Mouse (Mus musculus): ENCODE measurements around the gene Ephb2. TPM values are rescaled to one million over a fixed set of nuclear protein-coding genes. Genes with fewer than 3 reads are reported as not detected.

Ephb2 gene
- polyA plus RNA-seq, 1 experiment from 2014 or later: 15.6 TPM

DNA sequence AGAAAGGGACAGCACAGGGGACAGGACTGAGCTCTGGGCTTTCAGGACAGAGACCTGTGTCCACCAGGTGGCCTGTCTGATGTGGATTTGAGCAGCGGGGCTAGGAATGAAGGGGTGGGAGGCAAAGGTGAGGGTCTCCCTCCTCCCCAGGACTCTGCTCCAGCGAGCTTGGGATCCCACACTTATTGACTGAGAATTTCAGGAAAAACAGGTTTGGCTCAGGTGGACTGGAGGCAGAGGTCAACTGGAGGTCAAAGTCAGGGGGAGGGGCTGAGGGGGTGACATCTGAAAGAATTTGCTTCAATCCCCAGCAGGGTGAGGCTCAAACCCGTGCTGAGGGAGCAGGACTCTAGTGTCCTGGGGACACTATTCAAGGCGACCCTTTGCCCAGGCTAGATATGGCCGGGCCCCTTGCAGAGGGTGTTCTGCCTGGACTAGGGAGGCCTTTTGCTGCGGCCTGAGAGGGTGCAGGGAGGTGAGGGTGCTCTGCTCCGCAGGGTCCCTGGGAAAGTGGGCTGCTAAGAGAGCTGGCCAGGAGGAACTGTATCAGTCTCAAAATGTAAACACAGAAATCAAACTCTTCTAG, 103.2 kb downstream of the Ephb2 start:
- H3K36me3 ChIP-seq: peaks cover 45% of the 10 kb centered on the region
- no peaks in the 10 kb centered on the region for H3K27me3 ChIP-seq (ENCODE audit: low read depth, poor library complexity, severe bottlenecking)
- H3K4me1 ChIP-seq: peaks cover 79% of the 10 kb centered on the region

DNA sequence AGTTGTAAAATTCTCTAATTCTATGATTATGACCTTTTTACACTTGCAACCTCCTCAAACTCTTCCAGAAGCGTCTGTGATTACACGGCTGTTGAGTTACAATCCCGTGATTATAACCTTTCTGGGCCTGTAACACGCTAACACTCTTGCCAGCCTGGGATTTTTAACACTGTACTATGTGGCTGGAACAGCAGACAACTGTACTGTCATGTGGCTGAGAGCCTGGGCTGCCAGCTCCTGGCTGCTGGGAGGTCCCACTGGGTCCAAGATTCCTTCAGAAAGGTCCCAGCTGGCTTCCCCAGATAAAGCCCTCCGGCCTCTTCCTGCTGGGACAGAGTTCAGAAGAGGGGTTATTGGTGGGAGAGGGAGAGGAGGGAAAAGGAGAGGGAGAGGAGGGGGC, 104.0 kb downstream of the Ephb2 start:
- H3K27me3 ChIP-seq (ENCODE audit: low read depth, poor library complexity, severe bottlenecking): no peaks in the 10 kb centered on the region
- H3K9me3 ChIP-seq (replicated peaks): no peaks in the 10 kb centered on the region
- no peak overlapping the region for H3K4me3 ChIP-seq
- WGBS: 76% methylated on average over 5 of the region's 5 CpGs
- H3K27ac ChIP-seq (replicated peaks): peak overlapping the region; percentile 76
- peaks cover 79% of the 10 kb centered on the region for H3K4me1 ChIP-seq
- no peak for DNase-seq (ENCODE audit: low spot score)
- peaks cover 50% of the 10 kb centered on the region for H3K36me3 ChIP-seq

More for the DNA sequence above, 103.2 kb downstream of the Ephb2 start:
- Histone ChIP-seq H3K4me3 (no peak overlapping the region), H3K27ac (replicated peaks) (peak overlapping the region; percentile 76), H3K9me3 (replicated peaks) (no peaks in the 10 kb centered on the region)
- DNase-seq (ENCODE audit: low spot score): no peak
- 50% methylated on average over 7 of the region's 7 CpGs for WGBS

GRCm38 (mm10) chr4:136731008-136731609, 104.7 kb downstream of the Ephb2 start:
- Histone ChIP-seq H3K4me1 (peaks cover 72% of the 10 kb centered on the region), H3K27ac (replicated peaks) (peak overlapping the region; percentile 17), H3K27me3 (ENCODE audit: low read depth, poor library complexity, severe bottlenecking) (no peaks in the 10 kb centered on the region), H3K4me3 (no peak overlapping the region), H3K9me3 (replicated peaks) (no peaks in the 10 kb centered on the region), H3K36me3 (peaks cover 52% of the 10 kb centered on the region)
- DNase-seq (ENCODE audit: low spot score): no peak
- 89% methylated on average over 13 of the region's 13 CpGs for WGBS

DNA sequence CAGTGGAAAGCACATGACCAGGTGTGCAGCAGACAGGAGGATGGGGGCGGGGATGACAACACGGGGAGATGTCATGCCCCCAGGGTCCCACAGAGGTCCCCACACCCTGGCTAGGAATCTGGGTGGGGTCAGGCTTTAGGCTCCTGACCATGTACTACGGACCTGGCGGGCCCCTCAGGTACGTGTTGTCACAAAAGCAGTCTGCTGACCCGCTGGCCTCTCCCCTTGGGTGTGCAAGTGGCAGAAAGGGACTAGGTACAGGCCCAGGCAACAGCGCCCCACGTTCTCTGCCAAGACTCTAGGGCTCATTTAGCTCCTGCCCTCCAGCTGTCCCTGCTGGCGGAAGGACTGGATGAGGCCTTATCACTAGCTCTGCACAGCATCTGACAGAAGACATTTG, 105.3 kb downstream of the Ephb2 start:
- WGBS: 90% methylated on average over 9 of the region's 9 CpGs
- no peaks in the 10 kb centered on the region for H3K27me3 ChIP-seq (ENCODE audit: low read depth, poor library complexity, severe bottlenecking)
- H3K4me3 ChIP-seq: no peak overlapping the region
- 0 out of 2 replicates have a peak overlapping the region, but pooled peaks have one; percentile 17 for H3K27ac ChIP-seq (replicated peaks)
- DNase-seq (ENCODE audit: low spot score): no peak
- H3K9me3 ChIP-seq (replicated peaks): no peaks in the 10 kb centered on the region
- H3K36me3 ChIP-seq: peaks cover 57% of the 10 kb centered on the region
- peaks cover 71% of the 10 kb centered on the region for H3K4me1 ChIP-seq

DNA sequence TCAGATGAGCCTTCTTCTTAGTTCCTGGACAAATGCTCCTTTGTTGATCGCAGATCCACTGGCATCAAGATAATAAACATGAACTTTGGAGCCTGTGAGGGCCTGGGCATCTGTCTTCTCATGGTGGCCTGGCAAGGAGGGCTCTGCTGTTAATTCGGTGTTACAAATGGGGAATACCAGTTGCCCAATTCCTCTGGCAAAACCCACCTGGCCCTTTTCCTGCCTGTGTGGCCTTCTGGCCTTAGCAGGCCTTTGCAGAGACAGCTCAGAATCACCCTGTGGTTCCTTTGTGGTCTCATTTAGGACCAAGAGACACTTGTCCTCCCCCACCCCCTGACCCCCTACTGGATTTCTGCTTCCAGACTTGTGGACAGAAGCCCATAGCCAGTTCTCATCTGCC, 106.2 kb downstream of the Ephb2 start:
- 96% methylated on average over 2 of the region's 2 CpGs for WGBS

GRCm38 (mm10) chr4:136726941-136727340, 108.8 kb downstream of the Ephb2 start:
- WGBS: 60% methylated on average over 8 of the region's 8 CpGs
- peaks cover 63% of the 10 kb centered on the region for H3K36me3 ChIP-seq

More for the DNA sequence above, 106.2 kb downstream of the Ephb2 start:
- no peak for DNase-seq (ENCODE audit: low spot score)
- no peak overlapping the region for H3K4me3 ChIP-seq
- peak overlapping the region; percentile 23 for H3K27ac ChIP-seq (replicated peaks)
- H3K27me3 ChIP-seq (ENCODE audit: low read depth, poor library complexity, severe bottlenecking): no peaks in the 10 kb centered on the region
- H3K9me3 ChIP-seq (replicated peaks): no peaks in the 10 kb centered on the region
- peaks cover 55% of the 10 kb centered on the region for H3K36me3 ChIP-seq
- H3K4me1 ChIP-seq: peaks cover 66% of the 10 kb centered on the region

GRCm38 (mm10) chr4:136724731-136725130, 111.1 kb downstream of the Ephb2 start:
- Histone ChIP-seq H3K36me3 (peaks cover 65% of the 10 kb centered on the region), H3K4me1 (peaks cover 61% of the 10 kb centered on the region), H3K9me3 (replicated peaks) (no peaks in the 10 kb centered on the region), H3K4me3 (no peak overlapping the region), H3K27me3 (ENCODE audit: low read depth, poor library complexity, severe bottlenecking) (no peaks in the 10 kb centered on the region), H3K27ac (replicated peaks) (no peak overlapping the region)
- 82% methylated on average over 17 of the region's 17 CpGs for WGBS
- no peak for DNase-seq (ENCODE audit: low spot score)

More at GRCm38 (mm10) chr4:136726941-136727340, 108.8 kb downstream of the Ephb2 start:
- no peak overlapping the region for H3K4me3 ChIP-seq
- no peak for DNase-seq (ENCODE audit: low spot score)
- H3K4me1 ChIP-seq: peaks cover 58% of the 10 kb centered on the region
- no peaks in the 10 kb centered on the region for H3K9me3 ChIP-seq (replicated peaks)
- H3K27ac ChIP-seq (replicated peaks): no peak overlapping the region
- H3K27me3 ChIP-seq (ENCODE audit: low read depth, poor library complexity, severe bottlenecking): no peaks in the 10 kb centered on the region

DNA sequence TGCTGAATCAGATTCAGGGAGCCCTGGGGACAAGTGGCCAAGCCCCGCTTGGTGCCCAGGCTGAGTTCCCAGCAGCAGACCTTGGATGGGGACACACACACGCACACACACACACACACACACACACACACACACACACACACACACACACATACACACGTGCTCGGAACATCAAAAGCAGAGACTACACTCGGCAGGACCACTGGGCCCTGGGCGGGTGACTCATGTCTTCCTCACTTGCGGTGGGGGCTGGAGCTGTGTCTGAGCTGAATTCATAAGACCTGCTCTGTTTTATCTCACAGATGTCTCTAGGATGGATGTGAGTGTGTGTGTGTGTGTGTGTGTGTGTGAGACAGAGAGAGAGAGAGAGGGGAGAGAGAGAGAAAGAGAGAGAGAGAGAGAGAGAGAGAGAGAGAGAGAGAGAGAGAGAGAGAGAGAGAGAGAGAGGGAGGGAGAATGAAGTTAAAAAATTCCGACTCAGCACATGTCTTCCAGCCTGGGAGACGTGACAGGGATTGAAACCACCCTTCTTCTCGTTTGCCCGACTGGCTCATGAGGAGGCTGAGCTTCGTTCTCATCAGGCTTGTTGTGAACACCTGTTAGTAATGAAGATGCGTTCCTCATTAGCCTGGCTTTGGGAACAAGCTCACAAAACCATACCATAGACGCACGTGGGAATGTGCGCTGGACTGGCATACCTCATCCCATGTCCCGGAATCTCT, 113.3 kb downstream of the Ephb2 start:
- WGBS: 79% methylated on average over 17 of the region's 17 CpGs
- Histone ChIP-seq H3K27me3 (ENCODE audit: low read depth, poor library complexity, severe bottlenecking) (no peaks in the 10 kb centered on the region), H3K4me3 (no peak overlapping the region), H3K9me3 (replicated peaks) (no peaks in the 10 kb centered on the region), H3K27ac (replicated peaks) (peak overlapping the region; percentile 39), H3K36me3 (peaks cover 63% of the 10 kb centered on the region), H3K4me1 (peaks cover 52% of the 10 kb centered on the region)
- DNase-seq (ENCODE audit: low spot score): no peak

GRCm38 (mm10) chr4:136721937-136722336, 113.9 kb downstream of the Ephb2 start:
- Histone ChIP-seq H3K36me3 (peaks cover 63% of the 10 kb centered on the region), H3K4me3 (no peak overlapping the region), H3K27me3 (ENCODE audit: low read depth, poor library complexity, severe bottlenecking) (no peaks in the 10 kb centered on the region), H3K9me3 (replicated peaks) (no peaks in the 10 kb centered on the region), H3K27ac (replicated peaks) (peak overlapping the region; percentile 39), H3K4me1 (peaks cover 49% of the 10 kb centered on the region)
- WGBS: 58% methylated on average over 3 of the region's 3 CpGs
- no peak for DNase-seq (ENCODE audit: low spot score)

GRCm38 (mm10) chr4:136720025-136720424, 115.8 kb downstream of the Ephb2 start:
- Histone ChIP-seq H3K4me3 (no peak overlapping the region), H3K27ac (replicated peaks) (no peak overlapping the region; the same call in 1 of the 2 replicates), H3K36me3 (peaks cover 64% of the 10 kb centered on the region), H3K4me1 (peaks cover 55% of the 10 kb centered on the region), H3K9me3 (replicated peaks) (no peaks in the 10 kb centered on the region), H3K27me3 (ENCODE audit: low read depth, poor library complexity, severe bottlenecking) (no peaks in the 10 kb centered on the region)
- DNase-seq (ENCODE audit: low spot score): no peak
- WGBS: 93% methylated on average over 9 of the region's 9 CpGs

GRCm38 (mm10) chr4:136718193-136718986, 117.4 kb downstream of the Ephb2 start:
- Histone ChIP-seq H3K4me3 (no peak overlapping the region), H3K27ac (replicated peaks) (no peak overlapping the region), H3K9me3 (replicated peaks) (no peaks in the 10 kb centered on the region), H3K27me3 (ENCODE audit: low read depth, poor library complexity, severe bottlenecking) (no peaks in the 10 kb centered on the region; the same call in 1 of the 2 replicates), H3K36me3 (peaks cover 78% of the 10 kb centered on the region), H3K4me1 (peaks cover 48% of the 10 kb centered on the region)
- WGBS: 94% methylated on average over 14 of the region's 14 CpGs
- no peak for DNase-seq (ENCODE audit: low spot score)

DNA sequence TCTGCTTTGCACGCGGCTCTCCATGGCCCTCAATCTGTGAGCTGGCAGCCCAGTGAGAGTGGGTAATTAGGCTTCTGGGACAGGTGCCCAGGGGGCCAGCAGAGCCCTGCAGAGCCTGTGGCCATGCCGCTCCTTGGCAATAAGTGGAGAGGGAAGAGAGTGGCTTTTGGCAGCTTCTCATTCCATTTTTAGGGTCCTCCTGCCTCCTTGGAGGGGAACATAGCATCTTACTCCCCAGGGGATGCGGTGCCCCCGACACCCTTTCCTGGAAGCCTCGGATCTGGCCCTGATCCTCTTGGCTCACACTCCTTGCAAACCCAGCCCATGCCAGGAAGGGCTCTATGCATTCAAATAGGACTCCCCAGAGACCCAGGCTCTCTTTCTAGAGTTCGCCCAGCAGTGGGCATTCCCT, 119.2 kb downstream of the Ephb2 start:
- no peaks in the 10 kb centered on the region for H3K9me3 ChIP-seq (replicated peaks)
- no peak overlapping the region for H3K4me3 ChIP-seq
- peaks cover 72% of the 10 kb centered on the region for H3K36me3 ChIP-seq
- DNase-seq (ENCODE audit: low spot score): no peak
- H3K4me1 ChIP-seq: peaks cover 47% of the 10 kb centered on the region
- 0 out of 2 replicates have a peak overlapping the region, but pooled peaks have one; percentile 63 for H3K27ac ChIP-seq (replicated peaks)
- H3K27me3 ChIP-seq (ENCODE audit: low read depth, poor library complexity, severe bottlenecking): no peaks in the 10 kb centered on the region; the same call in 1 of the 2 replicates
- WGBS: 89% methylated on average over 7 of the region's 7 CpGs
